Mouse (Mus musculus) neural tube, embryonic 12.5 days (tissue): ENCODE results near the gene Cmtm4. TPM values are rescaled to one million over a fixed set of nuclear protein-coding genes. Genes with fewer than 3 reads are reported as not detected.
A peak's percentile ranks its signal among the peaks of the same experiment; 100 is the strongest.

Source experiments
- ATAC-seq: fragments of 200-750 bp; cut with Nextera tagmentation; 2 replicates; pipeline ENCODE4 v1.8.0; 2017; ENCODE audit warnings: low read depth, mild to moderate bottlenecking, moderate TSS enrichment, moderate library complexity; ENCODE audit not compliant: low FRiP score
- H3K27ac ChIP-seq: fragments of 300-500 bp; sonication (generic); 2 replicates; pipeline ENCODE4 v1.5.1; 2016
- H3K27me3 ChIP-seq: fragments of 300-500 bp; sonication (generic); replicated peaks from 2 replicates; pipeline ENCODE4 v1.6.1; 2016; ENCODE audit warnings: mild to moderate bottlenecking
- H3K36me3 ChIP-seq: fragments of 300-500 bp; sonication (generic); 2 replicates; pipeline ENCODE4 v1.6.1; 2016; ENCODE audit warnings: mild to moderate bottlenecking
- H3K4me1 ChIP-seq: fragments of 300-500 bp; sonication (generic); 2 replicates; pipeline ENCODE4 v1.6.1; 2016
- H3K4me2 ChIP-seq: fragments of 300-500 bp; sonication (generic); replicated peaks from 2 replicates; pipeline ENCODE4 v1.6.1; 2016; ENCODE audit warnings: mild to moderate bottlenecking
- H3K4me3 ChIP-seq: fragments of 300-500 bp; sonication (generic); 2 replicates; pipeline ENCODE4 v1.5.1; 2016
- H3K9ac ChIP-seq: fragments of 300-500 bp; sonication (generic); 2 replicates; pipeline ENCODE4 v1.6.1; 2016; ENCODE audit warnings: mild to moderate bottlenecking
- H3K9me3 ChIP-seq: fragments of 300-500 bp; sonication (generic); 2 replicates; pipeline ENCODE4 v1.6.1; 2016; ENCODE audit warnings: mild to moderate bottlenecking
- WGBS: fragments of 180-500 bp; shearing (Covaris S2); methylation state at CpG from one replicate; pipeline ENCODE4 v1.1.7; 2016; 5-methylcytosine and 5-hydroxymethylcytosine counted together
- polyA plus RNA-seq: library from polyadenylated mRNA; unstranded; fragments of >200 nt; fragmentation: Nextera tagmentation; extraction: Ambion mirVana; gene quantifications from 2 replicates; pipeline ENCODE4 v1.2.1, GENCODE M21; 2016

Gene Cmtm4
- 2.3 and 2.7 TPM in 2 replicates for polyA plus RNA-seq

GRCm38 (mm10) chr8:104395703-104396357 lies at the start of gene Cmtm4:
Gene Cmtm4 (minus strand): TSS chr8:104395807.
- ATAC-seq = peak; percentile 73
- Histone ChIP-seq H3K9me3 (no peaks in the 10 kb centered on the region), H3K4me3 (peak within 1 kb of the TSS; percentile 82), H3K27me3 (no peaks in the 10 kb centered on the region), H3K4me2 (peak within 1 kb of the TSS; percentile 93), H3K9ac (peak within 1 kb of the TSS; percentile 82), H3K36me3 (no peaks in the 10 kb centered on the region), H3K27ac (no peak within 1 kb of the TSS), H3K4me1 (peaks cover 12% of the 10 kb centered on the region)
- 3% methylated on average over 34 of the region's 54 CpGs for WGBS

- Histone ChIP-seq H3K27ac (no peak overlapping the region), H3K9ac (no peak overlapping the region), H3K4me2 (no peak overlapping the region), H3K36me3 (peaks cover 4% of the 10 kb centered on the region; the same call in 1 of the 2 replicates), H3K27me3 (no peaks in the 10 kb centered on the region), H3K4me1 (peaks cover 10% of the 10 kb centered on the region), H3K4me3 (no peak overlapping the region), H3K9me3 (no peaks in the 10 kb centered on the region)
- WGBS = 61% methylated on average over 6 of the region's 6 CpGs
- ATAC-seq = no peak
Measured at GRCm38 (mm10) chr8:104445248-104445647, 49.6 kb upstream of the Cmtm4 start.

GRCm38 (mm10) chr8:104443125-104443679 lies 47.6 kb upstream of the Cmtm4 start:
- H3K4me2 ChIP-seq = no peak overlapping the region
- peak overlapping the region; percentile 89 for H3K4me3 ChIP-seq
- 66% methylated on average over 7 of the region's 7 CpGs for WGBS
- peaks cover 24% of the 10 kb centered on the region for H3K36me3 ChIP-seq
- ATAC-seq = peak; percentile 55
- no peak overlapping the region for H3K27ac ChIP-seq
- H3K27me3 ChIP-seq = no peaks in the 10 kb centered on the region
- no peaks in the 10 kb centered on the region for H3K9me3 ChIP-seq
- peaks cover 10% of the 10 kb centered on the region for H3K4me1 ChIP-seq
- no peak overlapping the region for H3K9ac ChIP-seq

- peak; percentile 89 for ATAC-seq
- Histone ChIP-seq H3K4me3 (peak within 1 kb of the TSS; percentile 89), H3K4me1 (peaks cover 10% of the 10 kb centered on the region), H3K27me3 (no peaks in the 10 kb centered on the region), H3K27ac (peak within 1 kb of the TSS; percentile 73), H3K36me3 (peaks cover 29% of the 10 kb centered on the region), H3K9ac (peak within 1 kb of the TSS; percentile 94), H3K9me3 (no peaks in the 10 kb centered on the region), H3K4me2 (peak within 1 kb of the TSS; percentile 92)
- under 1% methylated on average over 75 of the region's 75 CpGs for WGBS
Measured at GRCm38 (mm10) chr8:104442299-104443124, 46.9 kb upstream of the Cmtm4 start, which contains the start of gene Dync1li2. Gene Dync1li2 (minus strand): TSS chr8:104443047.

- ATAC-seq = no peak
- WGBS = 66% methylated on average over 7 of the region's 7 CpGs
- H3K27me3 ChIP-seq = no peaks in the 10 kb centered on the region
Measured at GRCm38 (mm10) chr8:104441613-104442012, 46.0 kb upstream of the Cmtm4 start.

GRCm38 (mm10) chr8:104439461-104439860 lies 43.9 kb upstream of the Cmtm4 start:
- no peaks in the 10 kb centered on the region for H3K27me3 ChIP-seq
- H3K4me1 ChIP-seq = peaks cover 21% of the 10 kb centered on the region
- no peak overlapping the region for H3K27ac ChIP-seq
- no peaks in the 10 kb centered on the region for H3K9me3 ChIP-seq
- WGBS = 96% methylated on average over 8 of the region's 8 CpGs
- no peak overlapping the region for H3K4me3 ChIP-seq
- peaks cover 58% of the 10 kb centered on the region for H3K36me3 ChIP-seq
- no peak overlapping the region for H3K4me2 ChIP-seq
- H3K9ac ChIP-seq = no peak overlapping the region
- no peak for ATAC-seq

More at GRCm38 (mm10) chr8:104441613-104442012, 46.0 kb upstream of the Cmtm4 start:
- Histone ChIP-seq H3K4me1 (peaks cover 12% of the 10 kb centered on the region), H3K9me3 (no peaks in the 10 kb centered on the region), H3K4me3 (peak overlapping the region; percentile 89), H3K4me2 (peak overlapping the region; percentile 92), H3K27ac (no peak overlapping the region), H3K9ac (peak overlapping the region; percentile 94), H3K36me3 (peaks cover 38% of the 10 kb centered on the region)

- Histone ChIP-seq H3K4me2 (no peak overlapping the region), H3K27ac (no peak overlapping the region), H3K4me1 (peaks cover 21% of the 10 kb centered on the region), H3K9ac (no peak overlapping the region), H3K27me3 (no peaks in the 10 kb centered on the region), H3K36me3 (peaks cover 76% of the 10 kb centered on the region), H3K4me3 (no peak overlapping the region), H3K9me3 (no peaks in the 10 kb centered on the region)
- WGBS = 93% methylated on average over 13 of the region's 13 CpGs
- no peak for ATAC-seq
Measured at GRCm38 (mm10) chr8:104437494-104438135, 42.0 kb upstream of the Cmtm4 start.

- ATAC-seq = no peak
- Histone ChIP-seq H3K36me3 (peaks cover 86% of the 10 kb centered on the region), H3K27ac (no peak overlapping the region), H3K9me3 (no peaks in the 10 kb centered on the region), H3K4me1 (peaks cover 18% of the 10 kb centered on the region), H3K9ac (no peak overlapping the region), H3K4me2 (no peak overlapping the region), H3K4me3 (no peak overlapping the region), H3K27me3 (no peaks in the 10 kb centered on the region)
- 93% methylated on average over 4 of the region's 4 CpGs for WGBS
Measured at GRCm38 (mm10) chr8:104436591-104436990, 41.0 kb upstream of the Cmtm4 start.

- 59% methylated on average over 12 of the region's 12 CpGs for WGBS
- no peaks in the 10 kb centered on the region for H3K27me3 ChIP-seq
- peaks cover 14% of the 10 kb centered on the region for H3K4me1 ChIP-seq
- 0 out of 2 replicates have a peak overlapping the region, but pooled peaks have one; percentile 0 for H3K4me2 ChIP-seq
- ATAC-seq = peak; percentile 98
- H3K4me3 ChIP-seq = no peak overlapping the region
- H3K27ac ChIP-seq = no peak overlapping the region
- no peaks in the 10 kb centered on the region for H3K9me3 ChIP-seq
- H3K9ac ChIP-seq = no peak overlapping the region
- H3K36me3 ChIP-seq = peaks cover 91% of the 10 kb centered on the region
Measured at GRCm38 (mm10) chr8:104436038-104436437, 40.4 kb upstream of the Cmtm4 start.

- Histone ChIP-seq H3K27ac (no peak overlapping the region), H3K36me3 (peaks cover 95% of the 10 kb centered on the region), H3K4me1 (peaks cover 11% of the 10 kb centered on the region; the same call in 1 of the 2 replicates), H3K4me3 (no peak overlapping the region), H3K9me3 (no peaks in the 10 kb centered on the region), H3K9ac (no peak overlapping the region), H3K27me3 (no peaks in the 10 kb centered on the region), H3K4me2 (no peak overlapping the region)
- ATAC-seq = no peak
- WGBS = 90% methylated on average over 18 of the region's 18 CpGs
Measured at GRCm38 (mm10) chr8:104434826-104435354, 39.3 kb upstream of the Cmtm4 start.

- Histone ChIP-seq H3K36me3 (peaks cover 95% of the 10 kb centered on the region), H3K27me3 (no peaks in the 10 kb centered on the region), H3K4me3 (no peak overlapping the region), H3K9ac (no peak overlapping the region), H3K4me1 (peaks cover 11% of the 10 kb centered on the region; the same call in 1 of the 2 replicates), H3K27ac (no peak overlapping the region), H3K9me3 (no peaks in the 10 kb centered on the region), H3K4me2 (no peak overlapping the region)
- ATAC-seq = no peak
- 82% methylated on average over 4 of the region's 4 CpGs for WGBS
Measured at GRCm38 (mm10) chr8:104434275-104434674, 38.7 kb upstream of the Cmtm4 start.
